Mouse (Mus musculus) forebrain, embryonic 15.5 days (tissue): ENCODE measurements around the gene S100a3. TPM values are rescaled to one million over a fixed set of nuclear protein-coding genes. Genes with fewer than 3 reads are reported as not detected.

Source experiments
- ATAC-seq: fragments of 200-750 bp; cut with Nextera tagmentation; replicated peaks from 2 replicates; pipeline ENCODE4 v1.8.0; 2017; ENCODE audit warnings: mild to moderate bottlenecking, moderate TSS enrichment, moderate library complexity
- H3K27ac ChIP-seq: fragments of 300-500 bp; sonication (generic); replicated peaks from 2 replicates; pipeline ENCODE4 v1.5.1; 2015; ENCODE audit warnings: mild to moderate bottlenecking, inconsistent platforms
- H3K27me3 ChIP-seq: fragments of 300-500 bp; sonication (generic); 2 replicates; pipeline ENCODE4 v1.6.1; 2015; ENCODE audit warnings: inconsistent platforms
- H3K36me3 ChIP-seq: fragments of 300-500 bp; sonication (generic); 2 replicates; pipeline ENCODE4 v1.6.1; 2015; ENCODE audit warnings: mild to moderate bottlenecking, inconsistent platforms
- H3K4me1 ChIP-seq: fragments of 300-500 bp; sonication (generic); 2 replicates; pipeline ENCODE4 v1.6.1; 2015; ENCODE audit warnings: inconsistent platforms
- H3K4me2 ChIP-seq: fragments of 300-500 bp; sonication (generic); replicated peaks from 2 replicates; pipeline ENCODE4 v1.6.1; 2015; ENCODE audit warnings: mild to moderate bottlenecking, inconsistent platforms
- H3K4me3 ChIP-seq: fragments of 300-500 bp; sonication (generic); 2 replicates; pipeline ENCODE4 v1.5.1; 2015; ENCODE audit warnings: mild to moderate bottlenecking, inconsistent platforms
- H3K9ac ChIP-seq: fragments of 300-500 bp; sonication (generic); replicated peaks from 2 replicates; pipeline ENCODE4 v1.6.1; 2015; ENCODE audit warnings: mild to moderate bottlenecking, inconsistent platforms
- H3K9me3 ChIP-seq: fragments of 300-500 bp; sonication (generic); 2 replicates; pipeline ENCODE4 v1.6.1; 2016; ENCODE audit warnings: inconsistent platforms
- WGBS: fragments of 180-500 bp; shearing (Covaris S2); methylation state at CpG from one replicate; pipeline ENCODE4 v1.1.7; 2015; ENCODE audit warnings: mixed read lengths; 5-methylcytosine and 5-hydroxymethylcytosine counted together
- polyA plus RNA-seq: library from polyadenylated mRNA; unstranded; fragments of >200 nt; fragmentation: Nextera tagmentation; extraction: Ambion mirVana; gene quantifications from 2 replicates; pipeline ENCODE4 v1.2.1, GENCODE M21; 2015

The S100a3 gene
- polyA plus RNA-seq, 1 experiment from 2014 or later = 0.50 TPM

GRCm38 (mm10) chr3:90576351-90577001 is 16.1 kb downstream of the S100a3 start:
- no peak overlapping the region for H3K27ac ChIP-seq
- no peak for ATAC-seq
- no peak overlapping the region for H3K4me3 ChIP-seq
- 72% methylated on average over 10 of the region's 10 CpGs for WGBS
- no peaks in the 10 kb centered on the region for H3K9me3 ChIP-seq
- H3K27me3 ChIP-seq = no peaks in the 10 kb centered on the region
- no peak overlapping the region for H3K9ac ChIP-seq
- H3K4me2 ChIP-seq = no peak overlapping the region
- no peaks in the 10 kb centered on the region for H3K36me3 ChIP-seq
- H3K4me1 ChIP-seq = no peaks in the 10 kb centered on the region

- no peaks in the 10 kb centered on the region for H3K27me3 ChIP-seq
Observed at GRCm38 (mm10) chr3:90579433-90579832, 19.1 kb downstream of the S100a3 start.

GRCm38 (mm10) chr3:90581141-90581540 is 20.8 kb downstream of the S100a3 start:
- Histone ChIP-seq H3K27ac (no peak overlapping the region), H3K4me2 (no peak overlapping the region), H3K9me3 (no peaks in the 10 kb centered on the region), H3K4me1 (no peaks in the 10 kb centered on the region), H3K4me3 (no peak overlapping the region), H3K27me3 (no peaks in the 10 kb centered on the region), H3K9ac (no peak overlapping the region), H3K36me3 (no peaks in the 10 kb centered on the region)
- 94% methylated on average over 5 of the region's 5 CpGs for WGBS
- ATAC-seq = no peak

More at GRCm38 (mm10) chr3:90579433-90579832, 19.1 kb downstream of the S100a3 start:
- Histone ChIP-seq H3K4me1 (no peaks in the 10 kb centered on the region), H3K36me3 (no peaks in the 10 kb centered on the region), H3K27ac (no peak overlapping the region), H3K9me3 (no peaks in the 10 kb centered on the region), H3K4me2 (no peak overlapping the region), H3K4me3 (no peak overlapping the region), H3K9ac (no peak overlapping the region)
- no peak for ATAC-seq
- WGBS = 80% methylated on average over 7 of the region's 7 CpGs

- H3K4me1 ChIP-seq = no peaks in the 10 kb centered on the region
- no peaks in the 10 kb centered on the region for H3K27me3 ChIP-seq
- H3K9ac ChIP-seq = no peak overlapping the region
- no peak overlapping the region for H3K4me2 ChIP-seq
- no peaks in the 10 kb centered on the region for H3K36me3 ChIP-seq
- no peak overlapping the region for H3K27ac ChIP-seq
- no peak overlapping the region for H3K4me3 ChIP-seq
- H3K9me3 ChIP-seq = no peaks in the 10 kb centered on the region
- no peak for ATAC-seq
- 97% methylated on average over 1 of the region's 1 CpGs for WGBS
Observed at GRCm38 (mm10) chr3:90582156-90582555, 21.8 kb downstream of the S100a3 start.

- H3K9me3 ChIP-seq = no peaks in the 10 kb centered on the region
- no peak for ATAC-seq
- no peaks in the 10 kb centered on the region for H3K4me1 ChIP-seq
- H3K4me2 ChIP-seq = no peak overlapping the region
- no peaks in the 10 kb centered on the region for H3K36me3 ChIP-seq
- H3K27me3 ChIP-seq = no peaks in the 10 kb centered on the region
- H3K27ac ChIP-seq = no peak overlapping the region
- no peak overlapping the region for H3K4me3 ChIP-seq
- WGBS = 91% methylated on average over 4 of the region's 4 CpGs
- H3K9ac ChIP-seq = no peak overlapping the region
Observed at GRCm38 (mm10) chr3:90582556-90582955, 22.2 kb downstream of the S100a3 start.

- Histone ChIP-seq H3K27me3 (no peaks in the 10 kb centered on the region), H3K36me3 (no peaks in the 10 kb centered on the region), H3K4me1 (no peaks in the 10 kb centered on the region), H3K9me3 (no peaks in the 10 kb centered on the region), H3K9ac (no peak overlapping the region), H3K4me3 (no peak overlapping the region), H3K27ac (no peak overlapping the region), H3K4me2 (no peak overlapping the region)
- WGBS = 56% methylated on average over 3 of the region's 3 CpGs
- no peak for ATAC-seq
Observed at GRCm38 (mm10) chr3:90583893-90584292, 23.5 kb downstream of the S100a3 start.

- Histone ChIP-seq H3K4me1 (no peaks in the 10 kb centered on the region), H3K36me3 (no peaks in the 10 kb centered on the region), H3K4me2 (no peak overlapping the region), H3K27me3 (no peaks in the 10 kb centered on the region), H3K4me3 (no peak overlapping the region), H3K9ac (no peak overlapping the region), H3K9me3 (no peaks in the 10 kb centered on the region), H3K27ac (no peak overlapping the region)
- WGBS = 35% methylated on average over 5 of the region's 5 CpGs
- peak; percentile 35 for ATAC-seq
Observed at GRCm38 (mm10) chr3:90585595-90585994, 25.2 kb downstream of the S100a3 start.

GRCm38 (mm10) chr3:90586016-90586643 is 25.8 kb downstream of the S100a3 start:
- Histone ChIP-seq H3K9me3 (no peaks in the 10 kb centered on the region), H3K4me3 (no peak overlapping the region), H3K27ac (no peak overlapping the region), H3K27me3 (no peaks in the 10 kb centered on the region), H3K36me3 (no peaks in the 10 kb centered on the region), H3K9ac (no peak overlapping the region), H3K4me2 (no peak overlapping the region), H3K4me1 (no peaks in the 10 kb centered on the region)
- ATAC-seq = no peak
- WGBS = 84% methylated on average over 15 of the region's 15 CpGs

- Histone ChIP-seq H3K27me3 (no peaks in the 10 kb centered on the region), H3K4me3 (no peak overlapping the region), H3K27ac (no peak overlapping the region), H3K9ac (no peak overlapping the region), H3K9me3 (no peaks in the 10 kb centered on the region), H3K36me3 (no peaks in the 10 kb centered on the region), H3K4me2 (no peak overlapping the region), H3K4me1 (no peaks in the 10 kb centered on the region)
- WGBS = 76% methylated on average over 10 of the region's 10 CpGs
- ATAC-seq = no peak
Observed at GRCm38 (mm10) chr3:90586906-90587305, 26.5 kb downstream of the S100a3 start.

GRCm38 (mm10) chr3:90587361-90588101 is 27.2 kb downstream of the S100a3 start:
- Histone ChIP-seq H3K9me3 (no peaks in the 10 kb centered on the region), H3K27me3 (no peaks in the 10 kb centered on the region), H3K27ac (no peak overlapping the region), H3K4me2 (no peak overlapping the region), H3K9ac (no peak overlapping the region), H3K4me1 (no peaks in the 10 kb centered on the region), H3K36me3 (no peaks in the 10 kb centered on the region), H3K4me3 (no peak overlapping the region)
- 88% methylated on average over 14 of the region's 14 CpGs for WGBS
- ATAC-seq = no peak

GRCm38 (mm10) chr3:90589390-90589789 is 29.0 kb downstream of the S100a3 start:
- WGBS = 85% methylated on average over 6 of the region's 6 CpGs
- ATAC-seq = no peak
- no peaks in the 10 kb centered on the region for H3K36me3 ChIP-seq
- H3K27ac ChIP-seq = no peak overlapping the region
- no peaks in the 10 kb centered on the region for H3K4me1 ChIP-seq
- H3K9ac ChIP-seq = no peak overlapping the region
- H3K27me3 ChIP-seq = no peaks in the 10 kb centered on the region
- no peak overlapping the region for H3K4me3 ChIP-seq
- no peaks in the 10 kb centered on the region for H3K9me3 ChIP-seq
- H3K4me2 ChIP-seq = no peak overlapping the region

GRCm38 (mm10) chr3:90589947-90590346 is 29.6 kb downstream of the S100a3 start, which contains the start of gene S100a2:
S100a2 (plus strand) TSS chr3:90590247.
- no peaks in the 10 kb centered on the region for H3K4me1 ChIP-seq
- H3K27ac ChIP-seq = no peak within 1 kb of the TSS
- H3K9ac ChIP-seq = no peak within 1 kb of the TSS
- H3K4me2 ChIP-seq = no peak within 1 kb of the TSS
- no peak for ATAC-seq
- no peaks in the 10 kb centered on the region for H3K27me3 ChIP-seq
- no peaks in the 10 kb centered on the region for H3K36me3 ChIP-seq
- WGBS = 80% methylated on average over 8 of the region's 8 CpGs
- H3K9me3 ChIP-seq = no peaks in the 10 kb centered on the region
- H3K4me3 ChIP-seq = no peak within 1 kb of the TSS
